Mouse (Mus musculus) ES-E14 (cell line): ENCODE results near the gene Stk40.
"Not testable (repeated sequence)": the region's sequence is repeated elsewhere in the genome, so short reads cannot be mapped to it uniquely, and the experiment has no call there.

ENCODE experiments used
- CHD2 ChIP-seq: IDR thresholded peaks from 2 replicates; pipeline ENCODE4 v1.6.1; 2014; ENCODE audit warnings: mild to moderate bottlenecking, low read depth, low read length, inconsistent platforms
- HCFC1 ChIP-seq: IDR thresholded peaks from 2 replicates; pipeline ENCODE4 v1.6.1; 2012; ENCODE audit warnings: low read length, inconsistent platforms, borderline replicate concordance; ENCODE audit not compliant: insufficient read depth
- MAFK ChIP-seq: IDR thresholded peaks from 2 replicates; pipeline ENCODE4 v1.6.1; 2014; ENCODE audit warnings: mild to moderate bottlenecking, low read depth, low read length, inconsistent platforms; ENCODE audit not compliant: insufficient read depth
- ZC3H11A ChIP-seq: IDR thresholded peaks from 2 replicates; pipeline ENCODE4 v1.6.1; 2012; ENCODE audit warnings: low read depth, mild to moderate bottlenecking, inconsistent platforms, low read length, borderline replicate concordance
- ZNF384 ChIP-seq: IDR thresholded peaks from 2 replicates; pipeline ENCODE4 v1.6.1; 2012; ENCODE audit warnings: low read depth, low read length, inconsistent platforms

- not testable (repeated sequence) for TF ChIP-seq CHD2, ZNF384, HCFC1, MAFK, ZC3H11A
These were observed 72.2 kb downstream of the Stk40 start for GRCm38 (mm10) chr4:126175980-126176379.
